Mouse (Mus musculus) hindbrain, embryonic 11.5 days (tissue): ENCODE results near the gene Helq. TPM values are rescaled to one million over a fixed set of nuclear protein-coding genes. Genes with fewer than 3 reads are reported as not detected.
A peak's percentile ranks its signal among the peaks of the same experiment; 100 is the strongest.

Source experiments
- ATAC-seq: fragments of 200-750 bp; cut with Nextera tagmentation; 2 replicates; pipeline ENCODE4 v1.8.0; 2017; ENCODE audit warnings: mild to moderate bottlenecking, moderate TSS enrichment, moderate library complexity; ENCODE audit not compliant: low FRiP score
- DNase-seq: peaks from one replicate; pipeline ENCODE4 v3.0.0-alpha.2; 2015; ENCODE audit warnings: low spot score
- H3K27ac ChIP-seq: fragments of 300-500 bp; sonication (generic); 2 replicates; pipeline ENCODE4 v1.5.1; 2014; ENCODE audit warnings: mild to moderate bottlenecking, low read depth, low read length
- H3K27me3 ChIP-seq: fragments of 300-500 bp; sonication (generic); 2 replicates; pipeline ENCODE4 v1.6.1; 2014; ENCODE audit warnings: mild to moderate bottlenecking, low read length, moderate library complexity, mixed read lengths; ENCODE audit not compliant: control insufficient read depth, insufficient read depth
- H3K36me3 ChIP-seq: fragments of 300-500 bp; sonication (generic); 2 replicates; pipeline ENCODE4 v1.6.1; 2014; ENCODE audit warnings: mild to moderate bottlenecking, low read length, moderate library complexity, mixed read lengths; ENCODE audit not compliant: control insufficient read depth, insufficient read depth
- H3K4me1 ChIP-seq: fragments of 300-500 bp; sonication (generic); replicated peaks from 2 replicates; pipeline ENCODE4 v1.6.1; 2014; ENCODE audit warnings: low read length, mixed read lengths; ENCODE audit not compliant: control insufficient read depth, insufficient read depth
- H3K4me2 ChIP-seq: fragments of 300-500 bp; sonication (generic); replicated peaks from 2 replicates; pipeline ENCODE4 v1.6.1; 2014; ENCODE audit warnings: mild to moderate bottlenecking, low read depth, low read length
- H3K4me3 ChIP-seq: fragments of 300-500 bp; sonication (generic); 2 replicates; pipeline ENCODE4 v1.5.1; 2014; ENCODE audit warnings: low read depth, low read length
- H3K9ac ChIP-seq: fragments of 300-500 bp; sonication (generic); 2 replicates; pipeline ENCODE4 v1.6.1; 2014; ENCODE audit warnings: low read depth, low read length
- H3K9me3 ChIP-seq: fragments of 300-500 bp; sonication (generic); 2 replicates; pipeline ENCODE4 v1.6.1; 2016; ENCODE audit warnings: low read length; ENCODE audit not compliant: control insufficient read depth
- WGBS: fragments of 180-500 bp; shearing (Covaris S2); extraction: QIAGEN DNeasy Blood & Tissue Kit; methylation state at CpG from one replicate; pipeline ENCODE4 v1.1.7; 2014; 5-methylcytosine and 5-hydroxymethylcytosine counted together
- polyA plus RNA-seq: library from polyadenylated mRNA; unstranded; fragments of >200 nt; fragmentation: Nextera tagmentation; extraction: Ambion mirVana; gene quantifications from 2 replicates; pipeline ENCODE4 v1.2.1, GENCODE M21; 2014

Helq gene
- polyA plus RNA-seq, 1 experiment from 2014 or later = 24.8 TPM

DNA sequence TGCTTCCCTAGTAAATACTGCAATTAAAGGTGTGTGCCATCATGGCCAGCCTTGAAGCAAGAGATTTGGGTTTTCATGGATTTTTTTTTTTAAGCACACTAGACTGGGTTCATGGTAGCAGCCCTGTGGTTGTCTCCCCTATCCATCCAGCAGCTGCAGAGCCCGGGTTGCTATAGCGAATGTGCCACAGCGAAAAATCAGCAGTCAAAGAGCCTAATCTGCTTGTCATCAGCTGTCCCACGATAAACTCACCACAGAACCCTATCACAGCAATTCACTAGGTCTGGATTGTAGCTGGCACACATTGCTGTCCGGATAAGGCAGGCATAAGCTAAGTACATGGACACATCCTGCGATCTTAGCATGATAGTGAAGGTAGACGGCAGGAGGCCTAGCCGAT lies 61.5 kb downstream of the Helq start:
- Histone ChIP-seq H3K36me3 (no peaks in the 10 kb centered on the region), H3K27me3 (no peaks in the 10 kb centered on the region), H3K4me1 (no peaks in the 10 kb centered on the region), H3K9me3 (no peaks in the 10 kb centered on the region; the same call in 1 of the 2 replicates), H3K27ac (no peak overlapping the region), H3K9ac (no peak overlapping the region), H3K4me3 (no peak overlapping the region), H3K4me2 (no peak overlapping the region)
- ATAC-seq (no peak), DNase-seq (no peak)
- WGBS = 91% methylated on average over 8 of the region's 8 CpGs

DNA sequence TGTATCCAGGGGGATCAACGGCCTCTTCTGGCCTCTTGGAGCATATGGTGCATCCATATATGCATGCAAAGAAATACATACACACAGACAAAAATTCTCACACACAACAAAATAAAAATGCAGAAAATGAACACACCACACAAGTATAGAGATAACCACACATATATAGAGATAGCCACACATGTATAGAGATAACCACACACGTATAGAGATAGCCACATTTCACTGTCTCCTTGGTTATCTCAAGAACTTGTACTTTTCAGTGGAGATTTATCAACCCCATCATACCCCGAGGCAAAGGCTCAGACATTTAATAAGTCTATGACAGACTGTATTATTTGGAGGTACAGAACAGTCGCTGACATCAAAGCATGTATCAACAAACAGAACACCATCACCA lies 63.9 kb downstream of the Helq start:
- Histone ChIP-seq H3K27ac (no peak overlapping the region), H3K27me3 (no peaks in the 10 kb centered on the region), H3K36me3 (no peaks in the 10 kb centered on the region), H3K4me3 (no peak overlapping the region), H3K4me2 (no peak overlapping the region), H3K9me3 (no peaks in the 10 kb centered on the region), H3K9ac (no peak overlapping the region), H3K4me1 (no peaks in the 10 kb centered on the region)
- DNase-seq (no peak), ATAC-seq (no peak)
- WGBS = 84% methylated on average over 4 of the region's 4 CpGs

DNA sequence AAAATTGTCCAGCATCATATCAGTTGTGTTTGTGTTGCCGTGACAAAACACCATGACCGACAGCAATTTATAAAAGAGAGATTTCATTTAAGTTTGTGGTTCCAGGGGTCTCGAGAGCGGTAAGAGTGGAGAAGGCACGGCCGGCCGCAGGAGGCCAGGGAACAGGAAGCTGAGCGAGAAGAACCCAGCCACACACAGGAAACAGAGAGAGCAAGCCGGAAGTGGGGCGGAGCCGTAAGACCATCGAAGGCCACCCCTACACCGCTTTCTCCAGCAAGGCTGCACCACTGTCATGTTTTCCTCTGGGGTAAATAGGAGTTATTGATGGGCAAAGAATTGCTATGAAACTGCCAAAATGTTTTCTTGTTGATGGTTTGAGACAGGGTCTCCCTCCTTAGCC lies 69.6 kb downstream of the Helq start:
- 81% methylated on average over 13 of the region's 13 CpGs for WGBS
- Histone ChIP-seq H3K27ac (no peak overlapping the region), H3K36me3 (no peaks in the 10 kb centered on the region), H3K4me1 (no peaks in the 10 kb centered on the region), H3K4me2 (no peak overlapping the region), H3K9me3 (no peaks in the 10 kb centered on the region), H3K9ac (no peak overlapping the region), H3K27me3 (no peaks in the 10 kb centered on the region), H3K4me3 (no peak overlapping the region)
- no peak for ATAC-seq
- no peak for DNase-seq

DNA sequence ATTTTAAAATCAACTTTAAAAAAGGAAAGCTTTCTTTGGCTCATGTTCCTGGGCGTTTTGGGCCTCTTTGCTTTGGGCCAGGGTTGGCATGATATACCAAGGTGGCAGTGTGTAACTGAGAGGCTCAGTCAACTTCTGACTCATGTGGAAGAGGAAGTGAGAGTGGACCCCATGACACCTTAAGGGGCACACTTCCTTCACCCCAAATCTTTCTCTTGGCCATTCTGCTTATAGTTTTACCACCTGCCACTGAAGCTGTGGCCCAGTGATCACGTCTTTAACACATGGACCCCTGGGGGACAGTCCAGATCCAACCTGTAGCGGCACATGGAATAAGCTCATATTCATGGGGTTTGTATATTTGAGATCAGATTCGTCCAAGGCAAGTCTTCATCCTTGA lies 72.4 kb downstream of the Helq start:
- ATAC-seq (no peak), DNase-seq (no peak)
- H3K9ac ChIP-seq = no peak overlapping the region

DNA sequence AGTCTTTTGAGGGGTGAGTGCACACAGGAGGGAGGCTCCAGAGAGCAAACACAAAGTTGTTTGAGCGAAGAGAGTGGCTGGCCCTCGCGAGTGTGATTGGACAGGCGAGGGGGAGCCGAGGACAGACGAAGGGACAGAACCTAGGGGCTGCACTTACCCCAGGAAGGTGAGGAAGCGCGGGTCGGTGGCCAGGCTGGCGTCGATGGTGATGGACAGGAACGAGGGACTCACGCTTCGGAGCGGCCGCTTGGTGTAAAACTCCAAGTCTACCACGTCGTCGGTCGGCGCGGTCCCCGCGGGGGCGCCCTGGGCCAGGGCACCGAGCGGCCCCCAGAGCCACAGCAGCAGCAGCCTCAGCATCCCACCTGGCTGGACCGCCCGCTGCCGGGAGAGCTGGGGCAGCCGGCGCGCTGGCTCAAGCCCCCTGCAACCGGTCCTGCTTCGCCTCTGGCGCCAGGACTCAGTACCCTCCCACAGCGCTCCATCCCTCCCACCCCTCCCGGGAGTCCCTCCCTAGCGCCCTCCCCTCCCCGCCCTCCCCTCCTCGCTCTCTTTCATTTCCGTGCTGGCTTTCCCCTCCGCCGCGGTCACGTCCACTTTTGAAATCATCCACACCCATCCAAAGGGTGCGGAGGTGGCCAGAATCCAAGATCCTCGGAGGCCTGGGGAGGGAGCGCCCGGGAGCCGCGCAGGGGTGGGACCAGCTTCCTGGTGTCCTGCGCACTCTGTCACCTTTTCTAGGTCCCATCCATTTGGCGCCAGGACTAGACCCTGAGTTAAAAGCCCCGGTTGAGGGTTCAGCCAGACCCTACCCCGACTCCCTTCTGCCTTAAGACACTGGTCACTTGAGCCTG lies 78.9 kb downstream of the Helq start, which contains the start of gene Hpse:
Gene Hpse, minus strand, starts transcription at position 482 of the 854 bp plus-strand sequence.
- Histone ChIP-seq H3K36me3 (no peaks in the 10 kb centered on the region), H3K27ac (no peak within 1 kb of the TSS), H3K9ac (peak within 1 kb of the TSS; percentile 62), H3K4me2 (peak within 1 kb of the TSS; percentile 92), H3K9me3 (no peaks in the 10 kb centered on the region), H3K4me3 (peak within 1 kb of the TSS; percentile 47), H3K27me3 (peaks cover 3% of the 10 kb centered on the region; the same call in 1 of the 2 replicates), H3K4me1 (no peaks in the 10 kb centered on the region)
- WGBS = under 1% methylated on average over 47 of the region's 56 CpGs
- peak; percentile 59 for DNase-seq
- ATAC-seq = peak; percentile 53

More for the DNA sequence above, 72.4 kb downstream of the Helq start:
- no peaks in the 10 kb centered on the region for H3K36me3 ChIP-seq
- no peaks in the 10 kb centered on the region for H3K4me1 ChIP-seq
- no peak overlapping the region for H3K4me3 ChIP-seq
- no peaks in the 10 kb centered on the region for H3K27me3 ChIP-seq
- no peak overlapping the region for H3K4me2 ChIP-seq
- 84% methylated on average over 4 of the region's 4 CpGs for WGBS
- no peaks in the 10 kb centered on the region for H3K9me3 ChIP-seq
- no peak overlapping the region for H3K27ac ChIP-seq

DNA sequence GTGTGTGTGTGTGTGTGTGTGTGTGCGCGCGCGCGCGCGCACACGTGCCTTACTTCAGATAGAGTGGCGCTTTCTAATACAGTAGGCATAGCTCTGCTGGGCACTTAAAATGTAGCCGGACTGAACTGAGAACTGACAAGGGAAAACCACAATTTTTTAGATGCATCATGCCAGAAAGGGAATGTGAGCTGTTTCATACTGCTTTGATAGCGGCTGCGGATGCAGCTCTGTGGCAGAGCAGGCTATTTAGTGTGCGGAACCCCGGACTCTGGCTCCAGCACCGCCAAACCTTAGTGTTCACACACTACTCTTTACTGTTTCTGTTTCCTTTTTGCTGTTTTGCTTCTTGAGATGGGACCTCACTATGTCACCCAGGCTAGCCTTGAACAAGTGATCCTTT lies 81.6 kb downstream of the Helq start:
- Histone ChIP-seq H3K9ac (no peak overlapping the region), H3K36me3 (no peaks in the 10 kb centered on the region), H3K4me2 (no peak overlapping the region), H3K27ac (no peak overlapping the region), H3K9me3 (no peaks in the 10 kb centered on the region), H3K4me3 (no peak overlapping the region), H3K4me1 (no peaks in the 10 kb centered on the region), H3K27me3 (peaks cover 3% of the 10 kb centered on the region; the same call in 1 of the 2 replicates)
- DNase-seq (no peak), ATAC-seq (no peak)
- 95% methylated on average over 15 of the region's 15 CpGs for WGBS

Other genes with a start within 250 kb of the Helq start
- gene Plac8, start 226.4 kb downstream of the Helq start, polyA plus RNA-seq = 3.0 and 3.9 TPM in 2 replicates
- 48.4 and 55.5 TPM in 2 replicates for gene Coq2, start 123.5 kb downstream of the Helq start, polyA plus RNA-seq
- gene Hpse, start 78.9 kb downstream of the Helq start, polyA plus RNA-seq = 1.6 and 2.4 TPM in 2 replicates
- gene Mrps18c, start within 50 bp of the Helq start, polyA plus RNA-seq = 167 TPM in 2 replicates
- 22.7 and 25.1 TPM in 2 replicates for gene Abraxas1, start 22.4 kb upstream of the Helq start, polyA plus RNA-seq
- gene Gpat3, start 47.1 kb upstream of the Helq start, polyA plus RNA-seq = 0.33 and 0.62 TPM in 2 replicates